Mouse (Mus musculus) kidney, adult 18-20 months (tissue): ENCODE results near the gene Acvr1b.

Experiments used
- DNase-seq: peaks from one replicate; pipeline ENCODE4 v3.0.0; 2021

Gene Acvr1b

GRCm38 (mm10) chr15:101253886-101254795 lies 80.3 kb downstream of the Acvr1b start, which contains the start of gene Nr4a1:
Nr4a1 (plus strand) TSS chr15:101254269.
- DNase-seq, result peak; percentile 78

DNA sequence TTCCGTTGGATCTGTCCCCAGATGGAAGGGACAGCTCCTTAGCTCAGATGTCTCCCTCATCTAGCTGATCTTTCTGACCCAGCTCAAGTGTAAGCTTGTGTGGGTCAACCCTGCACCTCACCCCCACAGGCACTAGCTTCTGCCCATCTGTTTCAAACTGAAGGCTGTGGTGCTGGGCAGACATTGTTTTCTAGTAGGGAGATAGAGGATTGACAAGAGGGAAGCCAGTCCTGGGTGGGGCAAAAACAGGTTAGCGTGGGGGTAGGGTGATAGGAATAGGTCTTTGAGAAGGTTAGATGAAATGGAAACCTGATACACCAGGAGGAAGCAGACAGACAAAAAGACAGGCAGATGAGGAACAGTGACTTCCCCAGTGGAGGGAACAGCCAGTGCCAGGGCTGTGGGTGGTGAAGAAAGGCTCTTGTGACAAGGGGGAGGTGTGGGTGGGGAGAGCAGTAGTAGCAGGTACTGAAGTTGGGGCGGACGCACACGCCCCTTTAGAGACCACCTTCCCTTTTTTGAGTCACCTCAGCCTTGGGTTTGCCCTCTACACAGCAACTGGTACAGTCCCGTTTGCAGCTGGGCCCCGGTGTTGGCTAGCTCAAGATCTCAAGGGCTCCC lies 82.1 kb downstream of the Acvr1b start:
- DNase-seq, result no peak

DNA sequence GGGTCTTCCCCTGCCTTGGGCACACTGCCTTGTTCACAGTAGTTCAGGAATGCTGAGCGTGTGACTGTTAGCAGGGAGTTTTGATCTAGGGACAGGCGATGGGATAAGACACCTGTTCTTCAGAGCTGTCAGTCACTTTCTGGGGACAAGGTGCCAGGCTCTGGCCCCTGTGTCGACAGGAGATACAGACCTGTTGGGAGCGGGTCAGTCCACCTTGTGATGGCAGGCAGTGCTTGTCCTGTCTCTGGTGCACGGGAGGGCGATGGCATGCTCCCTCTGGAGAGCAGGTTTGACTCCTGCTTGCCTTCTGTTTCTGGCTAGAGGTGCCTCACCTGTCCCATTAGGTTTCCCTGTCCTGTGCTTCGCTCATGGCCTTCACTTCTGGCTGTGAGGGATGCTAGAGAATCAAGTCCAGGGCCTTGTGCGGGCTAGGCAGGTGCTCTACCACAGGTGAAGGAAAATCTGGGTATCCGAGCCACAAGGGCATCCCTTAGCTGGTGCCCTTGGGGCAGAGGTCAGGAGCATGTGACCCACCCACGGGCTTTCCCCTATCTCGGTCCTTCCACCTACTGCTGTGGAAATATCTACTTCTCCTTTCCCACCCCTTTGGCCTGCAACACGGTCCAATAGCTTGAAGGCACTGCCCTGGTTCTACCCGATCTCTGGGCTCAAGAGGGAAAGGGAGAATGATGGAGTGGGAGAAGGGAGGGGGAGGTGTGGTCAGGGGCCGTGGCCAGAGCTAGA lies 82.8 kb downstream of the Acvr1b start:
- no peak for DNase-seq

- DNase-seq, result no peak
These were observed 84.6 kb downstream of the Acvr1b start for GRCm38 (mm10) chr15:101258420-101258819.

- DNase-seq, result no peak
These were observed 86.1 kb downstream of the Acvr1b start for GRCm38 (mm10) chr15:101259922-101260321.

GRCm38 (mm10) chr15:101260387-101260786 lies 86.5 kb downstream of the Acvr1b start:
- DNase-seq, result peak; percentile 54

DNA sequence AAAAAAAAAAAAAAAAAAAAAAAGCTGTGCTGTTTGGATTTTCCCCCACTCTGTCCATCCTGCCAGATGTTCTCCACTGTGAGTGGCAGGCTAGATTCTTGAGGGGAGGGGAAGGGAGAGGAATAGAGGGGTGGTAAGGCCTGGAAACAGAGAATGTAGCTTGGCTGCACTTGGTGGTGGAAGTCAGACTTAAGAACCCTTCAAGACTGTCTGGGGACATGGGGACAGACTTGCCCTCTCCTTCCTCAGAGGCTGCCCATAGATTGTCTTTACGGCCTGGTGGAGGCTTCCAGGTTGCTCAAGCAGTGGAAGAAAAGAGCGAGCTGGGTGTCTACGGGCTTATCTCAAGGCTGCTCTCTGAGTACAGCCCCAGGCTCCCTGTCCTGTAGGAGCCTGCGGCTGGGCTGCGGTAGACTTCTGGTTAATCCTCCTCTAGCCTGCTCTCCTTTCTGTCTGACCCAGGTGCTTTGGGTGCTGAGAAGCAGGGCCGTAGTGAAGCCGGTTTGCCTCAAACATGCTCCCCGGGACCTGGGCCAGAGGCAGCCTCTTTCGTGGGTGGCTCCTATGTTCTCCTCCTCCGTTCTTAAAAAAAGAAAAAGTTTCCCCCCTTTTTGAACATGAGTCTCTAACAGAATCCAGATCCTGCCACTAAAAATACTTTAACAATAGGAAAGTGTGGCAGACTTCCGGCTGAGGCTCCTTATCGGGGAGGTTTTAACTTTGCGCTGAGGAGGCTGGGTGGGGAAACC lies 87.2 kb downstream of the Acvr1b start:
- DNase-seq, result no peak

DNA sequence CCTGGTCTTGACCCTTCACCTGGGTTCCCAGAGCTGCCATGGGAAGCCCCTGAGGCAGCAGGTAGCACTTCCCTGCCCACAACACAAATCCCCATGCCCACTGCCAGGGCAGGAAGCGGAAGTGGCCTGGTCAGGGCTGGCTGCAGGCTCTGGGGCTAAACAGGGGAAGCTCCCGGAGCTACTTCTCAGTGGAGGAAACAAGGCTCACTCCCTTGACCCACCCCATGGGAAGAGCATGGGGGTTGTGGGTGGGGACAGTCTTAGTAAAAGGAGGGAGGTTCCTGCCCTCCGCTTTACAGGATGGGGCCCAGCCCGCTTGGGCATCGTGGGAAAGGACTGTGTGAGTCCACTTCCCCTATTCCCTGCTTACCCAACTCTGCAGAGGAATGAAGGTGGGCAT lies 88.6 kb downstream of the Acvr1b start:
- no peak for DNase-seq
